Mouse (Mus musculus): ENCODE data around the gene Kif22.

GRCm38 (mm10) chr7:127031244-127031643 lies 11.0 kb downstream of the Kif22 start:
- TF ChIP-seq CTCF (IDR thresholded peaks at IDR 0.05; ENCODE audit: borderline replicate concordance, insufficient read depth, low read depth, low read length) (no peak), POLR2A (IDR thresholded peaks at IDR 0.05; ENCODE audit: borderline replicate concordance, insufficient read depth, low read length) (no peak)

All from cerebellum, adult 2 months (tissue).